Mouse (Mus musculus) stomach, embryonic 15.5 days (tissue): ENCODE results near the gene Lrp4. TPM values are rescaled to one million over a fixed set of nuclear protein-coding genes. Genes with fewer than 3 reads are reported as not detected.

Experiments
- ATAC-seq: fragments of 200-750 bp; cut with Nextera tagmentation; 2 replicates; pipeline ENCODE4 v1.8.0; 2017; ENCODE audit warnings: low read depth, moderate number of reproducible peaks, moderate TSS enrichment; ENCODE audit not compliant: insufficient read depth, low FRiP score
- H3K27ac ChIP-seq: fragments of 300-500 bp; sonication (generic); 2 replicates; pipeline ENCODE4 v1.5.1; 2015; ENCODE audit warnings: mild to moderate bottlenecking, inconsistent platforms
- H3K27me3 ChIP-seq: fragments of 300-500 bp; sonication (generic); replicated peaks from 2 replicates; pipeline ENCODE4 v1.6.1; 2015; ENCODE audit warnings: inconsistent platforms
- H3K36me3 ChIP-seq: fragments of 300-500 bp; sonication (generic); 2 replicates; pipeline ENCODE4 v1.6.1; 2015; ENCODE audit warnings: inconsistent platforms
- H3K4me1 ChIP-seq: fragments of 300-500 bp; sonication (generic); 2 replicates; pipeline ENCODE4 v1.6.1; 2015; ENCODE audit warnings: inconsistent platforms
- H3K4me2 ChIP-seq: fragments of 300-500 bp; sonication (generic); 2 replicates; pipeline ENCODE4 v1.6.1; 2015; ENCODE audit warnings: mild to moderate bottlenecking, inconsistent platforms
- H3K4me3 ChIP-seq: fragments of 300-500 bp; sonication (generic); replicated peaks from 2 replicates; pipeline ENCODE4 v1.5.1; 2015; ENCODE audit warnings: inconsistent platforms
- H3K9ac ChIP-seq: fragments of 300-500 bp; sonication (generic); 2 replicates; pipeline ENCODE4 v1.6.1; 2015; ENCODE audit warnings: inconsistent platforms
- H3K9me3 ChIP-seq: fragments of 300-500 bp; sonication (generic); 2 replicates; pipeline ENCODE4 v1.6.1; 2016; ENCODE audit warnings: inconsistent platforms
- WGBS: fragments of 180-500 bp; shearing (Covaris S2); methylation state at CpG from one replicate; pipeline ENCODE4 v1.1.7; 2015; 5-methylcytosine and 5-hydroxymethylcytosine counted together
- polyA plus RNA-seq: library from polyadenylated mRNA; unstranded; fragments of >200 nt; fragmentation: Nextera tagmentation; extraction: Ambion mirVana; gene quantifications from 2 replicates; pipeline ENCODE4 v1.2.1, GENCODE M21; 2015

Gene Lrp4
- 6.3 and 6.5 TPM in 2 replicates for polyA plus RNA-seq

GRCm38 (mm10) chr2:91457259-91457655 lies at the start of gene Lrp4:
TSS of gene Lrp4 (plus strand) at chr2:91457511.
- Histone ChIP-seq H3K4me1 (peaks cover 22% of the 10 kb centered on the region), H3K27ac (peak within 1 kb of the TSS; percentile 93)
- WGBS: 1% methylated on average over 19 of the region's 36 CpGs

GRCm38 (mm10) chr2:91408031-91408430 lies 49.3 kb upstream of the Lrp4 start:
- H3K4me3 ChIP-seq: no peak overlapping the region
- H3K36me3 ChIP-seq: no peaks in the 10 kb centered on the region
- H3K4me1 ChIP-seq: no peaks in the 10 kb centered on the region
- H3K27ac ChIP-seq: no peak overlapping the region
- H3K9ac ChIP-seq: no peak overlapping the region
- H3K9me3 ChIP-seq: no peaks in the 10 kb centered on the region
- no peaks in the 10 kb centered on the region for H3K27me3 ChIP-seq
- no peak for ATAC-seq
- 75% methylated on average over 2 of the region's 2 CpGs for WGBS
- no peak overlapping the region for H3K4me2 ChIP-seq

More at GRCm38 (mm10) chr2:91457259-91457655, at the start of gene Lrp4:
- Histone ChIP-seq H3K9ac (peak within 1 kb of the TSS; percentile 85), H3K27me3 (no peaks in the 10 kb centered on the region), H3K4me2 (peak within 1 kb of the TSS; percentile 91), H3K9me3 (no peaks in the 10 kb centered on the region), H3K36me3 (no peaks in the 10 kb centered on the region), H3K4me3 (peak within 1 kb of the TSS; percentile 78)
- peak; percentile 77 for ATAC-seq

- no peaks in the 10 kb centered on the region for H3K4me1 ChIP-seq
- no peak overlapping the region for H3K4me3 ChIP-seq
- no peaks in the 10 kb centered on the region for H3K27me3 ChIP-seq
- no peak overlapping the region for H3K4me2 ChIP-seq
- 0 out of 2 replicates have a peak overlapping the region, but pooled peaks have one; percentile 3 for H3K27ac ChIP-seq
- no peak for ATAC-seq
- no peaks in the 10 kb centered on the region for H3K36me3 ChIP-seq
- no peak overlapping the region for H3K9ac ChIP-seq
- WGBS: 59% methylated on average over 2 of the region's 2 CpGs
- no peaks in the 10 kb centered on the region for H3K9me3 ChIP-seq
Observed at GRCm38 (mm10) chr2:91411473-91411872, 45.8 kb upstream of the Lrp4 start.

GRCm38 (mm10) chr2:91412361-91412760 lies 45.0 kb upstream of the Lrp4 start:
- H3K4me1 ChIP-seq: no peaks in the 10 kb centered on the region
- no peak overlapping the region for H3K27ac ChIP-seq
- no peak overlapping the region for H3K4me2 ChIP-seq
- H3K4me3 ChIP-seq: no peak overlapping the region
- H3K36me3 ChIP-seq: no peaks in the 10 kb centered on the region
- ATAC-seq: no peak
- H3K9ac ChIP-seq: no peak overlapping the region
- no peaks in the 10 kb centered on the region for H3K9me3 ChIP-seq
- WGBS: 73% methylated on average over 5 of the region's 5 CpGs
- no peaks in the 10 kb centered on the region for H3K27me3 ChIP-seq

- Histone ChIP-seq H3K4me1 (no peaks in the 10 kb centered on the region), H3K4me2 (no peak overlapping the region), H3K27ac (no peak overlapping the region), H3K4me3 (no peak overlapping the region), H3K27me3 (no peaks in the 10 kb centered on the region), H3K36me3 (no peaks in the 10 kb centered on the region), H3K9ac (no peak overlapping the region), H3K9me3 (no peaks in the 10 kb centered on the region)
- no peak for ATAC-seq
- whole genome bisulfite sequencing: 82% methylated on average over 1 of the region's 1 CpGs
Observed at GRCm38 (mm10) chr2:91413811-91414210, 43.5 kb upstream of the Lrp4 start.

GRCm38 (mm10) chr2:91421641-91422040 lies 35.7 kb upstream of the Lrp4 start:
- Histone ChIP-seq H3K4me1 (no peaks in the 10 kb centered on the region), H3K4me2 (no peak overlapping the region), H3K4me3 (no peak overlapping the region), H3K9ac (no peak overlapping the region), H3K27ac (no peak overlapping the region), H3K9me3 (no peaks in the 10 kb centered on the region), H3K36me3 (peaks cover 11% of the 10 kb centered on the region; the same call in 1 of the 2 replicates), H3K27me3 (no peaks in the 10 kb centered on the region)
- no peak for ATAC-seq
- WGBS: 86% methylated on average over 5 of the region's 5 CpGs

GRCm38 (mm10) chr2:91424061-91424720 lies 33.1 kb upstream of the Lrp4 start:
- Histone ChIP-seq H3K36me3 (peaks cover 11% of the 10 kb centered on the region; the same call in 1 of the 2 replicates), H3K4me1 (no peaks in the 10 kb centered on the region), H3K4me3 (no peak overlapping the region), H3K27ac (0 out of 2 replicates have a peak overlapping the region, but pooled peaks have one; percentile 22), H3K27me3 (no peaks in the 10 kb centered on the region), H3K9ac (no peak overlapping the region), H3K9me3 (no peaks in the 10 kb centered on the region), H3K4me2 (no peak overlapping the region)
- WGBS: 79% methylated on average over 7 of the region's 7 CpGs
- ATAC-seq: no peak

GRCm38 (mm10) chr2:91426321-91426720 lies 31.0 kb upstream of the Lrp4 start:
- no peaks in the 10 kb centered on the region for H3K9me3 ChIP-seq
- H3K27ac ChIP-seq: no peak overlapping the region
- peaks cover 4% of the 10 kb centered on the region; the same call in 1 of the 2 replicates for H3K4me1 ChIP-seq
- peaks cover 3% of the 10 kb centered on the region; the same call in 1 of the 2 replicates for H3K36me3 ChIP-seq
- 79% methylated on average over 1 of the region's 1 CpGs for WGBS
- no peak overlapping the region for H3K9ac ChIP-seq
- H3K4me2 ChIP-seq: no peak overlapping the region
- no peaks in the 10 kb centered on the region for H3K27me3 ChIP-seq
- H3K4me3 ChIP-seq: no peak overlapping the region
- no peak for ATAC-seq

- no peak overlapping the region for H3K27ac ChIP-seq
- no peak overlapping the region for H3K4me3 ChIP-seq
- peaks cover 4% of the 10 kb centered on the region; the same call in 1 of the 2 replicates for H3K4me1 ChIP-seq
- H3K9me3 ChIP-seq: no peaks in the 10 kb centered on the region
- no peaks in the 10 kb centered on the region for H3K36me3 ChIP-seq
- no peaks in the 10 kb centered on the region for H3K27me3 ChIP-seq
- H3K4me2 ChIP-seq: no peak overlapping the region
- 73% methylated on average over 3 of the region's 3 CpGs for WGBS
- no peak for ATAC-seq
- no peak overlapping the region for H3K9ac ChIP-seq
Observed at GRCm38 (mm10) chr2:91429146-91429545, 28.2 kb upstream of the Lrp4 start.

- ATAC-seq: no peak
- Histone ChIP-seq H3K9ac (no peak overlapping the region), H3K4me2 (no peak overlapping the region), H3K36me3 (no peaks in the 10 kb centered on the region), H3K27me3 (no peaks in the 10 kb centered on the region), H3K9me3 (no peaks in the 10 kb centered on the region), H3K4me1 (peaks cover 4% of the 10 kb centered on the region; the same call in 1 of the 2 replicates), H3K27ac (no peak overlapping the region), H3K4me3 (no peak overlapping the region)
- 30% methylated on average over 9 of the region's 9 CpGs for WGBS
Observed at GRCm38 (mm10) chr2:91429915-91430599, 27.3 kb upstream of the Lrp4 start.

- Histone ChIP-seq H3K4me2 (no peak overlapping the region), H3K36me3 (no peaks in the 10 kb centered on the region), H3K27ac (no peak overlapping the region), H3K9me3 (no peaks in the 10 kb centered on the region), H3K4me3 (no peak overlapping the region), H3K4me1 (peaks cover 4% of the 10 kb centered on the region; the same call in 1 of the 2 replicates), H3K27me3 (no peaks in the 10 kb centered on the region), H3K9ac (no peak overlapping the region)
- WGBS: 38% methylated on average over 6 of the region's 6 CpGs
- ATAC-seq: no peak
Observed at GRCm38 (mm10) chr2:91430600-91430919, 26.8 kb upstream of the Lrp4 start.

GRCm38 (mm10) chr2:91436713-91437112 lies 20.6 kb upstream of the Lrp4 start:
- H3K9me3 ChIP-seq: no peaks in the 10 kb centered on the region
- H3K4me1 ChIP-seq: no peaks in the 10 kb centered on the region
- WGBS: 84% methylated on average over 8 of the region's 8 CpGs
- H3K9ac ChIP-seq: no peak overlapping the region
- no peaks in the 10 kb centered on the region for H3K36me3 ChIP-seq
- H3K27me3 ChIP-seq: no peaks in the 10 kb centered on the region
- no peak overlapping the region for H3K4me3 ChIP-seq
- no peak overlapping the region for H3K27ac ChIP-seq
- no peak overlapping the region for H3K4me2 ChIP-seq
- ATAC-seq: no peak
